Mouse (Mus musculus) stomach, postnatal 0 days (tissue): ENCODE measurements around the gene Rpl12. TPM values are rescaled to one million over a fixed set of nuclear protein-coding genes. Genes with fewer than 3 reads are reported as not detected.

ENCODE experiments used
- ATAC-seq: fragments of 200-750 bp; cut with Nextera tagmentation; 2 replicates; pipeline ENCODE4 v1.8.0; 2017; ENCODE audit not compliant: low FRiP score, low TSS enrichment
- DNase-seq: peaks from one replicate; pipeline ENCODE4 v3.0.0-alpha.2; 2016; ENCODE audit warnings: low spot score
- H3K27ac ChIP-seq: fragments of 300-500 bp; sonication (generic); replicated peaks from 2 replicates; pipeline ENCODE4 v1.5.1; 2014; ENCODE audit warnings: mild to moderate bottlenecking, control low read depth
- H3K27me3 ChIP-seq: fragments of 300-500 bp; sonication (generic); 2 replicates; pipeline ENCODE4 v1.6.1; 2014; ENCODE audit warnings: low read length; ENCODE audit not compliant: control insufficient read depth, insufficient read depth
- H3K36me3 ChIP-seq: fragments of 300-500 bp; sonication (generic); 2 replicates; pipeline ENCODE4 v1.6.1; 2014; ENCODE audit warnings: low read length, mixed read lengths; ENCODE audit not compliant: control insufficient read depth, insufficient read depth
- H3K4me1 ChIP-seq: fragments of 300-500 bp; sonication (generic); replicated peaks from 2 replicates; pipeline ENCODE4 v1.6.1; 2014; ENCODE audit warnings: antibody characterized with exemption; ENCODE audit not compliant: control insufficient read depth, insufficient read depth
- H3K4me2 ChIP-seq: fragments of 300-500 bp; sonication (generic); replicated peaks from 2 replicates; pipeline ENCODE4 v1.6.1; 2014; ENCODE audit warnings: low read depth, mild to moderate bottlenecking, control low read depth, moderate library complexity
- H3K4me3 ChIP-seq: fragments of 300-500 bp; sonication (generic); 2 replicates; pipeline ENCODE4 v1.5.1; 2014; ENCODE audit warnings: low read depth, low read length, control low read depth
- H3K9ac ChIP-seq: fragments of 300-500 bp; sonication (generic); 2 replicates; pipeline ENCODE4 v1.6.1; 2014; ENCODE audit warnings: mild to moderate bottlenecking, low read length, control low read depth, mixed read lengths
- H3K9me3 ChIP-seq: fragments of 300-500 bp; sonication (generic); 2 replicates; pipeline ENCODE4 v1.6.1; 2016; ENCODE audit warnings: low read length; ENCODE audit not compliant: control insufficient read depth
- CTCF ChIP-seq: IDR thresholded peaks from 2 replicates; pipeline ENCODE4 v1.5.1; 2016; ENCODE audit warnings: antibody characterized with exemption, low read depth, mild to moderate bottlenecking, moderate library complexity
- EP300 ChIP-seq: optimal IDR thresholded peaks from 2 replicates; pipeline ENCODE3; 2016; ENCODE audit warnings: antibody characterized with exemption
- WGBS: fragments of 180-500 bp; shearing (Covaris S2); extraction: QIAGEN DNeasy Blood & Tissue Kit; methylation state at CpG from one replicate; pipeline ENCODE4 v1.1.7; 2014; 5-methylcytosine and 5-hydroxymethylcytosine counted together
- polyA plus RNA-seq: library from polyadenylated mRNA; unstranded; fragments of >200 nt; fragmentation: Nextera tagmentation; extraction: Ambion mirVana; gene quantifications from 2 replicates; pipeline ENCODE4 v1.2.1, GENCODE M21; 2015

The Rpl12 gene
- polyA plus RNA-seq, 1 experiment from 2014 or later = 157 TPM

GRCm38 (mm10) chr2:32969326-32969725, 8.0 kb downstream of the Rpl12 start:
- no peak overlapping the region for H3K4me3 ChIP-seq
- H3K4me1 ChIP-seq = no peaks in the 10 kb centered on the region
- H3K4me2 ChIP-seq = no peak overlapping the region
- 67% methylated on average over 8 of the region's 8 CpGs for WGBS
- ATAC-seq (no peak), DNase-seq (no peak)
- H3K36me3 ChIP-seq = peaks cover 6% of the 10 kb centered on the region
- H3K27me3 ChIP-seq = no peaks in the 10 kb centered on the region
- H3K27ac ChIP-seq = no peak overlapping the region
- H3K9ac ChIP-seq = no peak overlapping the region
- no peaks in the 10 kb centered on the region for H3K9me3 ChIP-seq
- TF ChIP-seq CTCF (no peak), EP300 (no peak)

GRCm38 (mm10) chr2:32971235-32971634, 9.9 kb downstream of the Rpl12 start:
- 62% methylated on average over 9 of the region's 9 CpGs for WGBS
- Histone ChIP-seq H3K27me3 (no peaks in the 10 kb centered on the region), H3K9ac (no peak overlapping the region), H3K4me3 (no peak overlapping the region), H3K9me3 (no peaks in the 10 kb centered on the region), H3K4me1 (no peaks in the 10 kb centered on the region), H3K4me2 (no peak overlapping the region), H3K27ac (no peak overlapping the region), H3K36me3 (no peaks in the 10 kb centered on the region; the same call in 1 of the 2 replicates)
- ATAC-seq = no peak
- no peak for TF ChIP-seq CTCF
- TF ChIP-seq EP300 = no peak
- DNase-seq = no peak

DNA sequence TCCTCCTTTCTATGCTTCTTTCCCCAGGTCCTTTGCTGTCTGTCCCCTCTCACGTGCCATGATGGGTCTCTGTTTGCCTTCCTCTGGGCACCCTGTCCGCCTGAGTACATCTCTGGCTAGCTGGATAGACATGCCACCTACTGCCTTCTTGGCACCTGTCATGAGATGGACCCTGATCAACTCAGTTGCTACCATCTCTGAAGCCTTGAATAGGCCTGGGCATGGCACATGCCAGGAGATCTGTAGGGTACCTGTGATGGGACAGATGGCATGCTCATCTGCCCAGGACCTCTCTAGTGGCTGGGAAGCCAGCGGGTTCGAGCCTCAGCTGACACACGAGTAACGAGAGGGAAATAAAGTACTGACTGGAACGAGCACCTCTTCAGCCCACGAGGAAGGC, 12.9 kb downstream of the Rpl12 start:
- H3K27ac ChIP-seq = no peak overlapping the region
- 91% methylated on average over 8 of the region's 8 CpGs for WGBS
- H3K36me3 ChIP-seq = no peaks in the 10 kb centered on the region; the same call in 1 of the 2 replicates
- DNase-seq (no peak), ATAC-seq (no peak)
- H3K4me1 ChIP-seq = no peaks in the 10 kb centered on the region
- no peaks in the 10 kb centered on the region for H3K9me3 ChIP-seq
- TF ChIP-seq CTCF (no peak), EP300 (no peak)
- H3K4me3 ChIP-seq = no peak overlapping the region
- H3K4me2 ChIP-seq = no peak overlapping the region
- H3K9ac ChIP-seq = no peak overlapping the region
- H3K27me3 ChIP-seq = no peaks in the 10 kb centered on the region

DNA sequence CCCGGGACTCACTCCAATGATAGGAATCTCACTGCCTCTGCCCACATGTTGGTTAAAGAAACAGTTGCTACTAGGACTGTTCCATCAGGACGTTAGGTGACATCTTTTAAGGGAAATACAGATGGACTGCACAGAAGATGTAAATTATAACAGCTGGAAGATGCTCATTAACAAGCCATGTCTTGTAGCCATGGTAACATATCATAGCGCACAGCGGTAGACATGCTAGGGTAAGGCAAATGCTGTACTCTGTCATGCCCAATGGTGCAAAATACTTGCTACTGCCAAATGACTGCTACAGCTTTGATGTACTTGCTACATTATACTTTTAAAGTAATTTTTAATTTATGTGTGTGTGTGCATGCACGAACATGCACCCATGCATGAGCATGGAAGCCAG, 15.8 kb downstream of the Rpl12 start:
- ATAC-seq (no peak), DNase-seq (no peak)
- Histone ChIP-seq H3K4me1 (no peaks in the 10 kb centered on the region; the same call in 1 of the 2 replicates), H3K36me3 (no peaks in the 10 kb centered on the region; the same call in 1 of the 2 replicates), H3K9ac (no peak overlapping the region), H3K27me3 (no peaks in the 10 kb centered on the region), H3K4me2 (no peak overlapping the region), H3K9me3 (no peaks in the 10 kb centered on the region), H3K4me3 (no peak overlapping the region), H3K27ac (no peak overlapping the region)
- 74% methylated on average over 5 of the region's 5 CpGs for WGBS
- no peak for TF ChIP-seq CTCF

DNA sequence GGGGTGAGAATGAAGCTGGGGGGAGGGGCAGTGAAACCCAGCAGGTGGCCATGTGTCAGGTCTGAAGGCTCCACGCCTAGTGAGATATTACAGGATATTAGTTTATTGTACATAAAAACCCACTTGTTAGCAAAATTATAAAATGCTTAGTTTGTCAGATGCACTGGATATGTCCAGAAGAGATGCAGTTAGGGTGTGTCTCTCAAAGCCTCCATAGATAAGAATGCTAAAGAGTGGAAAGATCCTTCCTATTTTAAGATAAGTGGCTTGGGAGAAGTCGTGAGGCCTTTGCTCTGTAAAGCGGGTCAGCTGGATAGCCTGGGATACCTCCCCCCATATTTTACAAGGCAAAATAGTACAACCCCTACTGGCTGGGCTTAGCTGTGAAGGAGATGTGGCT, 17.3 kb downstream of the Rpl12 start:
- H3K27me3 ChIP-seq = no peaks in the 10 kb centered on the region
- no peak overlapping the region for H3K9ac ChIP-seq
- no peak overlapping the region for H3K4me2 ChIP-seq
- no peak for ATAC-seq
- WGBS = 77% methylated on average over 3 of the region's 3 CpGs
- no peak overlapping the region for H3K27ac ChIP-seq
- no peak overlapping the region for H3K4me3 ChIP-seq
- no peaks in the 10 kb centered on the region for H3K9me3 ChIP-seq
- no peak for DNase-seq
- no peaks in the 10 kb centered on the region; the same call in 1 of the 2 replicates for H3K4me1 ChIP-seq
- TF ChIP-seq CTCF (no peak), EP300 (no peak)
- H3K36me3 ChIP-seq = no peaks in the 10 kb centered on the region; the same call in 1 of the 2 replicates

GRCm38 (mm10) chr2:32979675-32980074, 18.3 kb downstream of the Rpl12 start:
- Histone ChIP-seq H3K27ac (no peak overlapping the region), H3K27me3 (no peaks in the 10 kb centered on the region), H3K36me3 (no peaks in the 10 kb centered on the region), H3K4me2 (no peak overlapping the region), H3K4me1 (no peaks in the 10 kb centered on the region; the same call in 1 of the 2 replicates), H3K4me3 (no peak overlapping the region), H3K9me3 (no peaks in the 10 kb centered on the region), H3K9ac (no peak overlapping the region)
- 85% methylated on average over 7 of the region's 7 CpGs for WGBS
- no peak for DNase-seq
- no peak for ATAC-seq
- no peak for TF ChIP-seq EP300
- no peak for TF ChIP-seq CTCF
